ENCODE assay signal across 10 mouse cellular contexts in the genomic region with DNA sequence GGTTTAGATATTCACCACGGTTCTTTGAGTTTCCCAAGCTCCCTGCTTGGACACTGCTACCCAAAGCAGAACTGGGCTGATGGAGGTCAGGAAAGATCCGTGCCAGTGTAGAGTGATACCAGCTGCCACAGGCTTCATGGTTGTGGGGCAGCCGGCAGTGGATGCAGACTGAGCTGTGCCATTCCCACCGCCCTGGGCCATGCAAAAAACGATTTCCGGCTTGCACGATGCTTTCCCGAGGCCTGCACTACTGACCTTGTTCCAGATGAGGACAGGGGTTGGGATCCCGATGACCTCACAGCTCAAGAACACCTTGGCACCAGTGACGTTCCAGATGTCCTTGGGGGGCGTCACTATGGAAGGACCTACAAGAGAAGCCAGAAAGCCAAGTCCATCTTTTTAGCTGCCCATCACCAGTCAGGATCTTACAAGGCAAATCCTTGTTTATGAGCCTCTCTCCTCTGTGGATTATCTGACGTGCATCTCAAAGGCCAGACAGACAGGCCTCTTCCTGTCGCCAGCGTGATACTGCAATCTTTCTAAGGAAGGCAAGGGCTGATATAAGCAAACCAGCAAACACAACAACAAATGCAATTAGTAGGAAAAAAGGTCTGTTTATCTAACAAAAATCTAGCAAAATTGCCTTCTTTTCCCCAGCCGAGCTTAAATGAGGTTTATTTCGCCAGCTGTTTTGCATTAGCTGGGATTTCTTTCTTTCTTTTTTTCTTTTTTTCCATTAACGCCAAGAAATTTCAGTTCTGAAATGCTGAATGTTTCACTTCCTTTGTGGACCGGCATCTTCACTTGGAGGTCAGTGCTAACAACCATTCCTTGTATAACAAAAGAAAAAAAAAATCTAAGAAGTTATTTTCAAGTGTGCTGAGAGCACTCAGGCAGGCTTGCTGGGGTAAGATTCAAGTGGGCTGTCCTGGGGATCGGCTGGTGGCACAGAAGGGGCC. TPM values are rescaled to one million over a fixed set of nuclear protein-coding genes. Genes with fewer than 3 reads are reported as not detected.
DNase-seq lines count a peak whose midpoint lies in the region; ATAC-seq lines count a peak whose summit lies in the region.
"Had no signal": no experiment of that assay in that cellular context is flagged by ENCODE, and none has a peak within 500 bp of the region (broad histone marks: within the 10 kb centered on the region; RNA-seq: fewer than 3 reads in every experiment).

No protein-coding gene starts in this region.

- 0 out of 2 replicates have a peak overlapping the region, but pooled peaks have one; percentile 22 for H3K9ac ChIP-seq in embryonic facial prominence, embryonic 13.5 days
- no peak overlapping the region for H3K9ac ChIP-seq in limb, embryonic 15.5 days
- no peak overlapping the region for H3K9ac ChIP-seq in forebrain, embryonic 16.5 days (replicated peaks; ENCODE audit: low read depth, low read length)
- H3K9ac ChIP-seq in forebrain, embryonic 13.5 days = no peak overlapping the region

- no peak for ATAC-seq in embryonic facial prominence, embryonic 13.5 days (ENCODE audit: insufficient number of reproducible peaks, insufficient read depth, low FRiP score, low TSS enrichment, low read depth)
- ATAC-seq in limb, embryonic 15.5 days (ENCODE audit: insufficient number of reproducible peaks, low FRiP score, low TSS enrichment, low read depth) = no peak
- ATAC-seq in forebrain, embryonic 16.5 days = no peak
- no peak for ATAC-seq in forebrain, embryonic 13.5 days

- H3K36me3 ChIP-seq in embryonic facial prominence, embryonic 13.5 days = peaks cover 7% of the 10 kb centered on the region
- H3K36me3 ChIP-seq in limb, embryonic 15.5 days = peaks cover 5% of the 10 kb centered on the region; the same call in 1 of the 2 replicates
- H3K36me3 ChIP-seq in forebrain, embryonic 16.5 days (ENCODE audit: control insufficient read depth, insufficient read depth) = 0 out of 2 replicates have a peak, but pooled peaks cover 2% of the 10 kb centered on the region
- peaks cover 2% of the 10 kb centered on the region; the same call in 1 of the 2 replicates for H3K36me3 ChIP-seq in forebrain, embryonic 13.5 days (ENCODE audit: poor library complexity, severe bottlenecking)

- 38% methylated on average over 19 of the region's 19 CpGs for WGBS in embryonic facial prominence, embryonic 13.5 days
- WGBS in limb, embryonic 15.5 days = 47% methylated on average over 19 of the region's 19 CpGs
- 82% methylated on average over 19 of the region's 19 CpGs for WGBS in forebrain, embryonic 16.5 days
- 82% methylated on average over 19 of the region's 19 CpGs for WGBS in forebrain, embryonic 13.5 days

- peaks cover 44% of the 10 kb centered on the region for H3K4me1 ChIP-seq in embryonic facial prominence, embryonic 13.5 days
- peaks cover 33% of the 10 kb centered on the region for H3K4me1 ChIP-seq in limb, embryonic 15.5 days
- H3K4me1 ChIP-seq in forebrain, embryonic 16.5 days (replicated peaks; ENCODE audit: control insufficient read depth, insufficient read depth, low read length) = no peaks in the 10 kb centered on the region; the same call in 1 of the 2 replicates
- peaks cover 21% of the 10 kb centered on the region for H3K4me1 ChIP-seq in forebrain, embryonic 13.5 days

- peak overlapping the region; percentile 60 for H3K4me2 ChIP-seq in embryonic facial prominence, embryonic 13.5 days
- no peak overlapping the region for H3K4me2 ChIP-seq in limb, embryonic 15.5 days
- no peak overlapping the region for H3K4me2 ChIP-seq in forebrain, embryonic 16.5 days (ENCODE audit: low read length)
- no peak overlapping the region for H3K4me2 ChIP-seq in forebrain, embryonic 13.5 days

- DNase-seq in adrenal gland, adult 2 months = peak; percentile 69
- DNase-seq in adrenal gland, postnatal 25 days = no peak
- DNase-seq in kidney, adult 9 months = peak; percentile 68
- no peak for DNase-seq in kidney, postnatal 14 days

- no peak overlapping the region for H3K4me3 ChIP-seq in embryonic facial prominence, embryonic 13.5 days
- H3K4me3 ChIP-seq in limb, embryonic 15.5 days = no peak overlapping the region
- H3K4me3 ChIP-seq in forebrain, embryonic 16.5 days (replicated peaks; ENCODE audit: low read length) = no peak overlapping the region
- H3K4me3 ChIP-seq in forebrain, embryonic 13.5 days = no peak overlapping the region

- no peaks in the 10 kb centered on the region for H3K9me3 ChIP-seq in embryonic facial prominence, embryonic 13.5 days
- H3K9me3 ChIP-seq in limb, embryonic 15.5 days = no peaks in the 10 kb centered on the region
- no peaks in the 10 kb centered on the region for H3K9me3 ChIP-seq in forebrain, embryonic 16.5 days (ENCODE audit: control insufficient read depth, low read length)
- no peaks in the 10 kb centered on the region for H3K9me3 ChIP-seq in forebrain, embryonic 13.5 days (replicated peaks)
- H3K9me3 ChIP-seq: megakaryocyte, embryonic 14.5 days had no signal

- H3K27ac ChIP-seq in embryonic facial prominence, embryonic 13.5 days = peak overlapping the region; percentile 86
- H3K27ac ChIP-seq in limb, embryonic 15.5 days = peak overlapping the region; percentile 64
- no peak overlapping the region for H3K27ac ChIP-seq in forebrain, embryonic 16.5 days (ENCODE audit: low read length)
- H3K27ac ChIP-seq in forebrain, embryonic 13.5 days = no peak overlapping the region

- no peaks in the 10 kb centered on the region for H3K27me3 ChIP-seq in embryonic facial prominence, embryonic 13.5 days
- H3K27me3 ChIP-seq in limb, embryonic 15.5 days = no peaks in the 10 kb centered on the region; the same call in 1 of the 2 replicates
- 0 out of 2 replicates have a peak, but pooled peaks cover 3% of the 10 kb centered on the region for H3K27me3 ChIP-seq in forebrain, embryonic 16.5 days (replicated peaks; ENCODE audit: control insufficient read depth, insufficient read depth, low read length)
- peaks cover 11% of the 10 kb centered on the region; the same call in 1 of the 2 replicates for H3K27me3 ChIP-seq in forebrain, embryonic 13.5 days
- H3K27me3 ChIP-seq: Patski had no signal

RNA-seq across cellular contexts. Expression of a gene that starts 45.6 kb away (rescaled TPM):
- 10 to 100 TPM; 67.5 to 95.1 TPM for total RNA-seq in adrenal gland, adult 2 months (2021)
- 20.7 and 37.6 TPM in 2 replicates for polyA plus RNA-seq in adrenal gland, adult 2 months (2012; rRNA removed)
- 102 and 106 TPM in 2 replicates for total RNA-seq in adrenal gland, postnatal 25 days (2021)
- 63.3 and 67.3 TPM in 2 replicates for polyA plus RNA-seq in embryonic facial prominence, embryonic 13.5 days (2015; fragmentation: Nextera tagmentation; extraction: Ambion mirVana)
- polyA plus RNA-seq in limb, embryonic 15.5 days (2015; fragmentation: Nextera tagmentation; extraction: Ambion mirVana) = 50.8 and 54.8 TPM in 2 replicates
- 74.8 and 84.3 TPM in 2 replicates for polyA plus RNA-seq in forebrain, embryonic 16.5 days (2015; fragmentation: Nextera tagmentation; extraction: Ambion mirVana)
- 82.5 and 87.1 TPM in 2 replicates for polyA plus RNA-seq in forebrain, embryonic 13.5 days (2015; fragmentation: Nextera tagmentation; extraction: Ambion mirVana)

RNA-seq across cellular contexts. Expression of a gene that starts 45.7 kb away (rescaled TPM):
- 10 to 100 TPM; 28.7 to 29.5 TPM for total RNA-seq in adrenal gland, adult 2 months (2021)
- polyA plus RNA-seq in adrenal gland, adult 2 months (2012; rRNA removed) = 30.2 and 31.6 TPM in 2 replicates
- total RNA-seq in adrenal gland, postnatal 25 days (2021) = 28.7 and 42.9 TPM in 2 replicates
- 29.1 and 30.5 TPM in 2 replicates for polyA plus RNA-seq in embryonic facial prominence, embryonic 13.5 days (2015; fragmentation: Nextera tagmentation; extraction: Ambion mirVana)
- 29.4 TPM in 2 replicates for polyA plus RNA-seq in limb, embryonic 15.5 days (2015; fragmentation: Nextera tagmentation; extraction: Ambion mirVana)
- polyA plus RNA-seq in forebrain, embryonic 16.5 days (2015; fragmentation: Nextera tagmentation; extraction: Ambion mirVana) = 41.0 and 46.7 TPM in 2 replicates
- polyA plus RNA-seq in forebrain, embryonic 13.5 days (2015; fragmentation: Nextera tagmentation; extraction: Ambion mirVana) = 33.8 and 35.8 TPM in 2 replicates

RNA-seq across cellular contexts. Expression of a gene that starts 52.3 kb away (rescaled TPM):
- 100 to 1,000 TPM; 651 to 852 TPM for total RNA-seq in adrenal gland, adult 2 months (2021)
- 5,575 and 9,689 TPM in 2 replicates for polyA plus RNA-seq in adrenal gland, adult 2 months (2012; rRNA removed)
- 782 and 885 TPM in 2 replicates for total RNA-seq in adrenal gland, postnatal 25 days (2021)
- polyA plus RNA-seq in embryonic facial prominence, embryonic 13.5 days (2015; fragmentation: Nextera tagmentation; extraction: Ambion mirVana) = 32.4 and 37.7 TPM in 2 replicates
- polyA plus RNA-seq in limb, embryonic 15.5 days (2015; fragmentation: Nextera tagmentation; extraction: Ambion mirVana) = 138 and 151 TPM in 2 replicates
- 55.8 and 58.1 TPM in 2 replicates for polyA plus RNA-seq in forebrain, embryonic 16.5 days (2015; fragmentation: Nextera tagmentation; extraction: Ambion mirVana)
- 44.2 and 47.9 TPM in 2 replicates for polyA plus RNA-seq in forebrain, embryonic 13.5 days (2015; fragmentation: Nextera tagmentation; extraction: Ambion mirVana)

Comparison
In these comparisons a context has a peak if more than half of its experiments do, and no peak if none do; other contexts are left out.
1. DNase-seq: peak in adrenal gland, adult 2 months (single experiment) and kidney, adult 9 months (single experiment); none in adrenal gland, postnatal 25 days (single experiment) and kidney, postnatal 14 days (single experiment).
2. H3K27ac ChIP-seq: peak in embryonic facial prominence, embryonic 13.5 days (single experiment) and limb, embryonic 15.5 days (single experiment); none in forebrain, embryonic 16.5 days (single experiment) and forebrain, embryonic 13.5 days (single experiment).
3. RNA of a gene that starts 52.3 kb away (polyA plus RNA-seq): 5,575 to 9,689 TPM in adrenal gland, adult 2 months; 138 to 151 TPM in limb, embryonic 15.5 days, 55.8 to 58.1 TPM in forebrain, embryonic 16.5 days, 44.2 to 47.9 TPM in forebrain, embryonic 13.5 days and 32.4 to 37.7 TPM in embryonic facial prominence, embryonic 13.5 days; every median in the first group is over 10 times any median in the second.